Mouse (Mus musculus): ENCODE results near the gene Park7. TPM values are rescaled to one million over a fixed set of nuclear protein-coding genes. Genes with fewer than 3 reads are reported as not detected.
"Not testable (repeated sequence)": the region's sequence is repeated elsewhere in the genome, so short reads cannot be mapped to it uniquely, and the experiment has no call there.

Park7 gene
- polyA plus RNA-seq, 1 experiment from 2014 or later = 304 TPM

- Histone ChIP-seq H3K4me3 (replicated peaks) (peak overlapping the region; percentile 85), H3K36me3 (peaks cover 32% of the 10 kb centered on the region), H3K9me3 (replicated peaks) (no peaks in the 10 kb centered on the region), H3K27me3 (no peaks in the 10 kb centered on the region), H3K4me2 (peak overlapping the region; percentile 94), H3K4me1 (replicated peaks) (peaks cover 42% of the 10 kb centered on the region), H3K27ac (peak overlapping the region; percentile 83), H3K9ac (peak overlapping the region; percentile 90)
- under 1% methylated on average over 56 of the region's 56 CpGs for WGBS (ENCODE audit: insufficient replicate concordance)
- DNase-seq (peak; percentile 99), ATAC-seq (ENCODE audit: low read depth) (peak; percentile 85)
Observed at GRCm38 (mm10) chr4:150909451-150910156, 4.6 kb downstream of the Park7 start.

GRCm38 (mm10) chr4:150908512-150908911 lies 5.7 kb downstream of the Park7 start:
- Histone ChIP-seq H3K4me3 (replicated peaks) (peak overlapping the region; percentile 85), H3K4me1 (replicated peaks) (peaks cover 37% of the 10 kb centered on the region), H3K9ac (peak overlapping the region; percentile 90; the same call in 1 of the 2 replicates), H3K4me2 (peak overlapping the region; percentile 94), H3K36me3 (peaks cover 41% of the 10 kb centered on the region)
- not testable (repeated sequence) for ATAC-seq (ENCODE audit: low read depth); H3K27ac ChIP-seq; H3K9me3 ChIP-seq (replicated peaks); DNase-seq; H3K27me3 ChIP-seq
- WGBS (ENCODE audit: insufficient replicate concordance) = 63% methylated on average over 5 of the region's 5 CpGs

DNA sequence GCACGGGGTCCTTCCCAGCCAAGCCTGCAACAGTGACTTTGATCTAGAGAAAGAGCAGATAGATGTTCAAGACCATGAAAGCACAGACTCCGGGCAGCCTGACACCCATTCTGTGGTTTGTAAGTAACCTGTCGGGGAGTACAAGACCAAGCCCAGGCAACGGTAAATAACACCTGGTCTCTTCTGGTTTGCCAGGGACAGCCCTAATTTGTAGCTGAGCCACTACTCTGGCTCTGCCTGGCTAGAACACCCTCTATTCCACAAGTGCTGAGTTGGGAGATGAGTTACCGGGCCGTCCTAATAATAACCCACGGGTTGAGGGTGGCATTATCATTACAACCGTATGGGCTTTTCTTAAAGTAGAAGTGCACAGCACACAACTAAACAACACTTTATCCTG lies 7.1 kb downstream of the Park7 start:
- Histone ChIP-seq H3K4me2 (no peak overlapping the region), H3K27ac (no peak overlapping the region), H3K4me1 (replicated peaks) (peaks cover 27% of the 10 kb centered on the region), H3K4me3 (replicated peaks) (no peak overlapping the region), H3K9ac (no peak overlapping the region), H3K27me3 (no peaks in the 10 kb centered on the region), H3K36me3 (peaks cover 55% of the 10 kb centered on the region), H3K9me3 (replicated peaks) (no peaks in the 10 kb centered on the region)
- ATAC-seq (ENCODE audit: low read depth) = no peak
- no peak for DNase-seq
- WGBS (ENCODE audit: insufficient replicate concordance) = 84% methylated on average over 8 of the region's 8 CpGs

GRCm38 (mm10) chr4:150903091-150903742 lies 11.0 kb downstream of the Park7 start:
- Histone ChIP-seq H3K36me3 (peaks cover 89% of the 10 kb centered on the region), H3K9me3 (replicated peaks) (no peaks in the 10 kb centered on the region), H3K4me2 (no peak overlapping the region), H3K27me3 (no peaks in the 10 kb centered on the region), H3K4me3 (replicated peaks) (no peak overlapping the region), H3K27ac (no peak overlapping the region), H3K4me1 (replicated peaks) (peaks cover 16% of the 10 kb centered on the region), H3K9ac (no peak overlapping the region)
- 89% methylated on average over 14 of the region's 14 CpGs for WGBS (ENCODE audit: insufficient replicate concordance)
- DNase-seq (no peak), ATAC-seq (ENCODE audit: low read depth) (no peak)

DNA sequence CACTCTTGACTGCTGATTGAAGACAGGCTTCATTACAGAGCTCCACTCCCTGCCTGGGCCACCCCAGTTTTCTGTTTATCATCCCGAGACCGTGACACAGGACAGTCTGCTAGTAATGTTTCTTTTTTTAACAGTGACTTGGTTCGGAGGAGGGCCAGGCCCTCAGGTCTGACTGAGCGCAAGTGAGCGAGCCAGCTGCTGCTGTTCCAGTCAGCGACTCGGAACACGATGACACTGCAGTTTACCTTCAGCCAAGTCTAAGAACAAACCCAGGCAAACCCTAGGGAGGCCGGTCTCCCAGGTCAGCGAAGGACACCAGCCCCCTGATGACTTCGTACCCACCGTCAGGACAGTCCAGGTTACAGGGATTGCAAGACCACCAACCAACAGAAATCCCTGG lies 12.2 kb downstream of the Park7 start:
- Histone ChIP-seq H3K9ac (no peak overlapping the region), H3K36me3 (peaks cover 89% of the 10 kb centered on the region), H3K4me3 (replicated peaks) (no peak overlapping the region), H3K27me3 (no peaks in the 10 kb centered on the region), H3K4me1 (replicated peaks) (peaks cover 7% of the 10 kb centered on the region), H3K9me3 (replicated peaks) (no peaks in the 10 kb centered on the region), H3K4me2 (no peak overlapping the region), H3K27ac (no peak overlapping the region)
- WGBS (ENCODE audit: insufficient replicate concordance) = 79% methylated on average over 12 of the region's 12 CpGs
- ATAC-seq (ENCODE audit: low read depth) (no peak), DNase-seq (no peak)

DNA sequence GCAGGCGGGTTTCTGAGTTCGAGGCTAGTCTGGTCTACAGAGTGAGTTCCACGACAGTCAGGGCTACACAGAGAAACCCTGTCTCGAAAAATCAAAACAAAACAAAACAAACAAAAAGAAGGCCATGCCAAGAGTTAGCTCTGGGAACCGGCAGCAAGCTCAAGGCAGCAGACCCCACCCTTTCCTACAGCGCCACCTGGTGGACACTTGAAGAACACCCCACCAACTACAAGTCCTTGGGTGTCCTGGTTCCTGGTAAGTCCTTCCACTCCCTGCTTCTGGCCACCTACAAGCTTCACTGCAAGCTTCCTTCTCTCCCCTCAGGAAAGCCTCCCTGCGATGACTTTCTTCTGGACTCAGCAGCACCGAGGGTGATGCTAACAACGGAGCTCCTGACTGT lies 12.6 kb downstream of the Park7 start:
- peak; percentile 26; the same call in 1 of the 2 replicates for ATAC-seq (ENCODE audit: low read depth)
- Histone ChIP-seq H3K4me2 (no peak overlapping the region), H3K27ac (no peak overlapping the region), H3K4me3 (replicated peaks) (no peak overlapping the region), H3K36me3 (peaks cover 89% of the 10 kb centered on the region), H3K27me3 (no peaks in the 10 kb centered on the region), H3K9ac (no peak overlapping the region), H3K4me1 (replicated peaks) (peaks cover 7% of the 10 kb centered on the region), H3K9me3 (replicated peaks) (no peaks in the 10 kb centered on the region)
- peak; percentile 61 for DNase-seq
- WGBS (ENCODE audit: insufficient replicate concordance) = 46% methylated on average over 9 of the region's 9 CpGs

- WGBS (ENCODE audit: insufficient replicate concordance) = 88% methylated on average over 13 of the region's 13 CpGs
Observed at GRCm38 (mm10) chr4:150900486-150900885, 13.8 kb downstream of the Park7 start.

DNA sequence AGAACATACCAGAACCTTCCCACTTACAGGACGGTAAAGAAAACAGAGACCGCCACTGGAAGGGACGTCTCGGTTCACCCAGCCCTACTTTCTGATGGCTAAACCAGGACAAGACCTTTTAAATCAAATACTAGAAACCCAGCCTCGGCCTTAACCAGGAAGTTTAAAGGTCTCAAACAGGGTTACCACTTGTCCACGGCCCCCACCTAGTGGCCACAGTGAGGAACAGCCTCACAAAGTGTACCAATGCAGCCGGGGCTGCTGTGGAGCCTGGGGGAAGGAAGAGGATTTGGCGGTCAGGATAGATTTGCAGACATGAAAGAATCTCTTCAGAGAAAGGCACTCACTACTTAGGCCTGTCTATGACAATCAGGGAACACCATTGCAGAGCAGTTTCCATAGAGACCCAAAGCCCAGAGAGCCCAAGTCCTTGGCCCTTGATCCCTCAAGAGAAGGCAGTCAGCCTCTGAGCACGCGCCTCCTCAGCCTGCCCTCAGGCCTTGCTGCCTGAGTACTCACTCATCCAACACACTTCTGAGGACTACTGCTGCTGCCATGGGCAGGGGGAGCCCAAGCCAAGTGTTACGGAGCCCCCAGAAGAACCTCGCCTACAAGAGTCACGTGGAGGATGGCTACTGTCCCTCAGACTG lies 15.4 kb downstream of the Park7 start:
- Histone ChIP-seq H3K4me1 (replicated peaks) (peaks cover 24% of the 10 kb centered on the region), H3K4me3 (replicated peaks) (no peak overlapping the region), H3K9me3 (replicated peaks) (no peaks in the 10 kb centered on the region), H3K27ac (no peak overlapping the region), H3K27me3 (no peaks in the 10 kb centered on the region), H3K4me2 (no peak overlapping the region), H3K9ac (no peak overlapping the region), H3K36me3 (peaks cover 79% of the 10 kb centered on the region)
- 60% methylated on average over 13 of the region's 13 CpGs for WGBS (ENCODE audit: insufficient replicate concordance)
- ATAC-seq (ENCODE audit: low read depth) (peak; percentile 48), DNase-seq (peak; percentile 51)

More at GRCm38 (mm10) chr4:150900486-150900885, 13.8 kb downstream of the Park7 start:
- DNase-seq (no peak), ATAC-seq (ENCODE audit: low read depth) (no peak)
- Histone ChIP-seq H3K27ac (no peak overlapping the region), H3K4me3 (replicated peaks) (no peak overlapping the region), H3K9ac (no peak overlapping the region), H3K4me1 (replicated peaks) (peaks cover 13% of the 10 kb centered on the region), H3K4me2 (no peak overlapping the region), H3K27me3 (no peaks in the 10 kb centered on the region), H3K36me3 (peaks cover 91% of the 10 kb centered on the region), H3K9me3 (replicated peaks) (no peaks in the 10 kb centered on the region)

DNA sequence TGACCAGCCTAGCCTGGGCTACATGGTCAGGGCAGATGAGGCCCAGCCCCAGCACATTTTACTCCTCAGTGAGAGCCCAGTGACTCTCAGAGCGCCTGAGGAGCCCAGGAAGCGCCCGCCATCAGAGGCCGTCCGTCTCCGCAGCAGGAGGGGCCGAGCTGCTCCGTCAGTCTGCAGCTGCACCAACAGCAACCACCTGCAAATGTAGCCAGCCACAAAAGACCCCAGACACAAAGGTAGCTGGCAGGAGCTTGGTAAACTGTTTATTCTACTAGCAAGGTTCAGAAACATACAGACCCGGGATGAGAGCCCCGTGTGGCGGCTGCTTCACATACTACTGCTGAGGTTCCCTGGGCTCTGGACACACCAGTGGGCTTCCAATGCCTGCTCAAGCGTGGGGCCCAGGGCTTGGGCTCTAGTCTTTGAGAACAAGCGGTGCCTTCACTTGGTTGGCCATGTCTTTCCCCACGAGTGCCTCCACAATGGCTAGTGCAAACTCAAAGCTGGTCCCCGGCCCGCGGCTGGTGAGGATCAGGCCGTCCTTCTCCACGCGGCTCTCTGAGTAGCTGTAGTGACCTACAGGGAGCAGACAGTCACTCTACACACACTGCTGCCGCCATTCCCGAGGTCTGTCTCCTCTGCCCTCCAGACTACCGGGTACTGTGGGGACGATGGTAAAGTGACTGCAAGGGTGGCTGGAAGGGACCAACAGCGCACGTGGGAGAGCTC lies 17.2 kb downstream of the Park7 start:
- no peak overlapping the region for H3K4me2 ChIP-seq
- H3K27ac ChIP-seq = no peak overlapping the region
- no peak overlapping the region for H3K9ac ChIP-seq
- peaks cover 24% of the 10 kb centered on the region for H3K4me1 ChIP-seq (replicated peaks)
- DNase-seq (no peak), ATAC-seq (ENCODE audit: low read depth) (no peak)
- H3K9me3 ChIP-seq (replicated peaks) = no peaks in the 10 kb centered on the region
- no peak overlapping the region for H3K4me3 ChIP-seq (replicated peaks)
- 86% methylated on average over 26 of the region's 26 CpGs for WGBS (ENCODE audit: insufficient replicate concordance)
- H3K27me3 ChIP-seq = no peaks in the 10 kb centered on the region
- peaks cover 61% of the 10 kb centered on the region for H3K36me3 ChIP-seq

DNA sequence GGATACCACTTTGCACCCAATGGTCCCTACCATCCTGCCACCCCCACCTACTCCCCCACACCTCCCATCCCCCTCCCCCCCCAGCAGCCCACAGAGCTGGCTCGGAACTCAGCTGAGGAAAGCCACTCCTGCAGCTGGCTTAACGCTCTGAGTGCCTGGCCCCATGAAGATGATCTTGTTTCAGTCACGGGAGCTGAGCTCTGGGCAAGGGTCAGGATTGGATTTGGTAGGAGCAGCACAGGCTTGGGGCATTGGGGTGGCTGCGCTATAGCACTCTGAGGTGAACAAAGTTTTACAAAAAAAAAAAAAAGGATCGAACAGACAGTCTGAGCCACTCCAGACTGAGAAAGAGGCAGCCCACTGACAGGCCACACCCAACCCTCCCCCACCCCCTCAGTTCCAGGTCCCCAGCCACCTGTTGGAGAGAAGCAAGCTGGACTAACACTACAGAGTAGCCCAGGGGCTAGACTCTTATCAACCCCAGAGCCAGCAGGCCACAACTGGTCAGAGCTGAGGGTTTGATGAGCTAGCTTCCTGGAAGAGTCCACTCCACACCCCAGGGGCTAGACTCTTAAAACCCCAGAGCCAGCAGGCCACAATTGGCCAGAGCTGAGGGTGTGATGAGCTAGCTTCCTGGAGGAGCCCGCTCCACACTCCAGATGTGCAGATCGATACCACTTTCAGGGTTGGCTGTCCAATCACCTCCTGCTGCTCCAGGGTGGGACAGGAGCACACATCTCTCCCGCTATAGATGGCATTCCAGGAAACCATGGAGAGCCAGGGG lies 19.3 kb downstream of the Park7 start:
- no peaks in the 10 kb centered on the region for H3K9me3 ChIP-seq (replicated peaks)
- no peaks in the 10 kb centered on the region for H3K27me3 ChIP-seq
- H3K4me2 ChIP-seq = no peak overlapping the region
- H3K4me1 ChIP-seq (replicated peaks) = peaks cover 23% of the 10 kb centered on the region
- peaks cover 39% of the 10 kb centered on the region for H3K36me3 ChIP-seq
- 0 out of 2 replicates have a peak, but pooled peaks have one; percentile 10 for ATAC-seq (ENCODE audit: low read depth)
- DNase-seq = no peak
- 58% methylated on average over 8 of the region's 8 CpGs for WGBS (ENCODE audit: insufficient replicate concordance)
- H3K27ac ChIP-seq = no peak overlapping the region
- H3K4me3 ChIP-seq (replicated peaks) = no peak overlapping the region
- H3K9ac ChIP-seq = no peak overlapping the region

Measured in liver, embryonic 13.5 days (tissue).